Mouse (Mus musculus) 3134 (cell line): ENCODE results near the gene Stam.
"Not testable (repeated sequence)": the region's sequence is repeated elsewhere in the genome, so short reads cannot be mapped to it uniquely, and the experiment has no call there.

Experiments
- DNase-seq: peaks from one replicate; pipeline ENCODE4 v3.0.0-alpha.2; 2011; ENCODE audit warnings: low spot score; ENCODE audit not compliant: insufficient read length; ENCODE audit errors: extremely low read depth

The Stam gene

GRCm38 (mm10) chr2:14184375-14184774 is 110.5 kb downstream of the Stam start:
- DNase-seq, result no peak

DNA sequence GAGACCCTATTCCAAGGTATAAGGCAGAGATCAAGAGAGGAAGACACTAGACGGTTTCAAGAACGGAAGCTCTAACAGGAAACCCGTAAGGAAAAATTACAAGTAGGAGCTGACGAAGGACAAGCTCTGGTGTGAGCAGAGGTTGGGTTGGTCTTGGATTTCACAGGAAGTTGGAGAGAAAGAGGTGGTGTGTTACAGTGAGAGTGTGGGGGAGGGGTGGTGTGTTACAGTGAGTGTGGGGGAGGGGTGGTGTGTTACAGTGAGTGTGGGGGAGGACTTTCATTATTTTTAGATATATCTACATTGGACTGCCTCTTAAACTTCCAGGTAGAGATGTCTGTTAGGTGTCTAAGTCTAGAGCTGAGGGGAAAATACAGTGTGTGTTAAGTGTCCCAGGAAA is 116.8 kb downstream of the Stam start:
- no peak for DNase-seq

- DNase-seq, result no peak
Measured at GRCm38 (mm10) chr2:14191601-14192000, 117.7 kb downstream of the Stam start.

- no peak for DNase-seq
Measured at GRCm38 (mm10) chr2:14192046-14192445, 118.1 kb downstream of the Stam start.

DNA sequence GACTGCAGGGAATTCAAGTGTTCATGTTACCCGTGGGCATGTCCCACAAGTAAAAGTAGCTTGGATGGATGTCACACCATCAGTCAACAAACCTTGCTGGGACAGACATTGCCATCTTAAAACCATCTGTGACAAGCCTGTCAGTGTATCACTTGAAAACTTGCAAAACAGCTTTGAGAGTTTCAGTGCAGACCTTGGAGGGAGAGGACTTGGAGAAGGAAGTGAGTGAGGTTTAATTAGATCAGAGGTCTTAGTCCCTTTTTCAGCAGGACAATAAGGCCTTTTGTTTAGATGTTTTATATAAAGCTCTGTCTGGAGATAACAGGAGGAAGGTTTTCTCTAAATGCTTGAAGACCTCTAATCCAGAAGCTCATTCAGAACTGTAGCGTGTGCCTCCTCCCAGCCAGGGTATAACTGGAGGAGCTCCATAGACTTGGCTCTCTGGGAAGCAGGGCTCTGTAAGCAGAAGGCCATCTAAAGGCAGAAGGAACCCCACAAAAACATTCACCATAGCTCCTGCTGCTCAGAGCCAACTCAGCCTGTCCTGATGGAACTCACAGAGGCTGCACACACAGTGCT is 124.5 kb downstream of the Stam start:
- DNase-seq, result not testable (repeated sequence)
